Mouse (Mus musculus) liver, postnatal 0 days (tissue): ENCODE data around the gene Zfp473. TPM values are rescaled to one million over a fixed set of nuclear protein-coding genes. Genes with fewer than 3 reads are reported as not detected.

Source experiments
- ATAC-seq: fragments of 200-750 bp; cut with Nextera tagmentation; 2 replicates; pipeline ENCODE4 v1.8.0; 2017; ENCODE audit warnings: mild to moderate bottlenecking, moderate library complexity
- DNase-seq: peaks from one replicate; pipeline ENCODE4 v3.0.0-alpha.2; 2016
- H3K27ac ChIP-seq: fragments of 300-500 bp; sonication (generic); 2 replicates; pipeline ENCODE4 v1.5.1; 2014; ENCODE audit warnings: antibody characterized with exemption, moderate library complexity, mild to moderate bottlenecking, low read depth
- H3K27me3 ChIP-seq: fragments of 300-500 bp; sonication (generic); 2 replicates; pipeline ENCODE4 v1.6.1; 2014; ENCODE audit warnings: low read length, control low read depth, mixed read lengths; ENCODE audit not compliant: insufficient read depth
- H3K36me3 ChIP-seq: fragments of 300-500 bp; sonication (generic); replicated peaks from 2 replicates; pipeline ENCODE4 v1.6.1; 2014; ENCODE audit warnings: mild to moderate bottlenecking, control low read depth, low read length, moderate library complexity, mixed read lengths; ENCODE audit not compliant: insufficient read depth
- H3K4me1 ChIP-seq: fragments of 300-500 bp; sonication (generic); 2 replicates; pipeline ENCODE4 v1.6.1; 2014; ENCODE audit warnings: antibody characterized with exemption, mild to moderate bottlenecking, control low read depth; ENCODE audit not compliant: insufficient read depth
- H3K4me2 ChIP-seq: fragments of 300-500 bp; sonication (generic); 2 replicates; pipeline ENCODE4 v1.6.1; 2014; ENCODE audit warnings: low read depth, mild to moderate bottlenecking, low read length, moderate library complexity, mixed read lengths
- H3K4me3 ChIP-seq: fragments of 300-500 bp; sonication (generic); 2 replicates; pipeline ENCODE4 v1.5.1; 2014; ENCODE audit warnings: low read depth, low read length
- H3K9ac ChIP-seq: fragments of 300-500 bp; sonication (generic); replicated peaks from 2 replicates; pipeline ENCODE4 v1.6.1; 2014; ENCODE audit warnings: mild to moderate bottlenecking, moderate library complexity
- H3K9me3 ChIP-seq: fragments of 300-500 bp; sonication (generic); 2 replicates; pipeline ENCODE4 v1.6.1; 2016; ENCODE audit warnings: mild to moderate bottlenecking, control low read depth, low read length, mixed read lengths
- CTCF ChIP-seq: sonication (generic); IDR thresholded peaks from 2 replicates; pipeline ENCODE4 v1.5.1; 2016; ENCODE audit warnings: antibody characterized with exemption, low read depth
- EP300 ChIP-seq: IDR thresholded peaks from 2 replicates; pipeline ENCODE4 v1.6.1; 2016; ENCODE audit warnings: antibody characterized with exemption, low read depth, mild to moderate bottlenecking
- WGBS: fragments of 180-500 bp; shearing (Covaris S2); extraction: QIAGEN DNeasy Blood & Tissue Kit; methylation state at CpG from one replicate; pipeline ENCODE4 v1.1.7; 2014; ENCODE audit not compliant: insufficient replicate concordance; 5-methylcytosine and 5-hydroxymethylcytosine counted together
- polyA plus RNA-seq: library from polyadenylated mRNA; unstranded; fragments of >200 nt; fragmentation: Nextera tagmentation; extraction: Ambion mirVana; gene quantifications from 2 replicates; pipeline ENCODE4 v1.2.1, GENCODE M21; 2015

Zfp473 gene
- polyA plus RNA-seq, 1 experiment from 2014 or later, result 0.14 TPM

- 69% methylated on average over 8 of the region's 8 CpGs for WGBS
- Histone ChIP-seq H3K4me2 (no peak overlapping the region; the same call in 1 of the 2 replicates), H3K9me3 (no peaks in the 10 kb centered on the region), H3K36me3 (peaks cover 72% of the 10 kb centered on the region), H3K9ac (no peak overlapping the region), H3K4me3 (no peak overlapping the region), H3K4me1 (no peaks in the 10 kb centered on the region), H3K27me3 (no peaks in the 10 kb centered on the region), H3K27ac (peak overlapping the region; percentile 24; the same call in 1 of the 2 replicates)
- ATAC-seq (peak; percentile 63), DNase-seq (no peak)
- TF ChIP-seq EP300 (peak; percentile 88), CTCF (no peak)
These were observed 21.8 kb upstream of the Zfp473 start for GRCm38 (mm10) chr7:44772591-44773204.

DNA sequence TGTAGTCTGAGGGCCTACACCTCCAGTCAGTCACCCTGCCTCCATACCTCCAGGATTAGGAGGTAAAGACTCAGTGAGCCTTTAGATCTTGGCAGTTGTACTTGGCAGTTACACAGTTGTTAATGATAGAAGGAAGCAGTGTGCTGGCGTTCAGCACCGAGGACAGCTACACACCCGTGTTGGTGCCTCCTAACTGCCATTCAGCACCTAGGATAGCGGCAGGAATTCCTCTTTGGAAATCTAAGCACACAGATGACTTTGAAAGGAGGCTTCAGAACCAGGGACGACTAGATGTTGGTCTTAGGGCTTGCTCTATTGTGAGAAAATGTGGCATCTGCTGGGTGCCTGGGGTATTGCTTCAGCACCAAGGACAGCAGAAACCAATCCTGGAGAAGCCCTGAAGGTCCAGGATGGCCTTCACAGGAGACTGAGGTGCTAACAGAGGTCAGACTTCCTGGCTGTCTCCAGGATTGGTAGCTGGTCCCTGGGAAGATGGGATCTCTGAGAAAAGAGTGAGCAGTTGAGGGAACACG lies 19.3 kb upstream of the Zfp473 start:
- Histone ChIP-seq H3K4me2 (no peak overlapping the region), H3K9ac (no peak overlapping the region), H3K4me3 (no peak overlapping the region), H3K27me3 (no peaks in the 10 kb centered on the region), H3K9me3 (no peaks in the 10 kb centered on the region), H3K36me3 (peaks cover 80% of the 10 kb centered on the region), H3K27ac (no peak overlapping the region), H3K4me1 (no peaks in the 10 kb centered on the region)
- TF ChIP-seq CTCF (no peak), EP300 (no peak)
- peak; percentile 79 for DNase-seq
- ATAC-seq, result 0 out of 2 replicates have a peak, but pooled peaks have one; percentile 23
- 28% methylated on average over 6 of the region's 6 CpGs for WGBS

GRCm38 (mm10) chr7:44768129-44768528 lies 17.3 kb upstream of the Zfp473 start:
- 73% methylated on average over 5 of the region's 5 CpGs for WGBS
- no peak overlapping the region for H3K27ac ChIP-seq
- no peak overlapping the region for H3K9ac ChIP-seq
- H3K36me3 ChIP-seq, result peaks cover 72% of the 10 kb centered on the region
- TF ChIP-seq EP300 (no peak), CTCF (no peak)
- H3K4me1 ChIP-seq, result no peaks in the 10 kb centered on the region
- no peaks in the 10 kb centered on the region for H3K9me3 ChIP-seq
- H3K4me2 ChIP-seq, result no peak overlapping the region
- peak; percentile 39 for DNase-seq
- no peaks in the 10 kb centered on the region for H3K27me3 ChIP-seq
- peak; percentile 76 for ATAC-seq
- no peak overlapping the region for H3K4me3 ChIP-seq

- DNase-seq, result no peak
- Histone ChIP-seq H3K36me3 (peaks cover 72% of the 10 kb centered on the region), H3K4me2 (no peak overlapping the region), H3K27ac (no peak overlapping the region), H3K4me3 (no peak overlapping the region), H3K4me1 (no peaks in the 10 kb centered on the region), H3K9me3 (no peaks in the 10 kb centered on the region), H3K27me3 (no peaks in the 10 kb centered on the region), H3K9ac (no peak overlapping the region)
- no peak for TF ChIP-seq CTCF
- no peak for TF ChIP-seq EP300
- ATAC-seq, result no peak
These were observed 9.5 kb upstream of the Zfp473 start for GRCm38 (mm10) chr7:44760366-44760765.

DNA sequence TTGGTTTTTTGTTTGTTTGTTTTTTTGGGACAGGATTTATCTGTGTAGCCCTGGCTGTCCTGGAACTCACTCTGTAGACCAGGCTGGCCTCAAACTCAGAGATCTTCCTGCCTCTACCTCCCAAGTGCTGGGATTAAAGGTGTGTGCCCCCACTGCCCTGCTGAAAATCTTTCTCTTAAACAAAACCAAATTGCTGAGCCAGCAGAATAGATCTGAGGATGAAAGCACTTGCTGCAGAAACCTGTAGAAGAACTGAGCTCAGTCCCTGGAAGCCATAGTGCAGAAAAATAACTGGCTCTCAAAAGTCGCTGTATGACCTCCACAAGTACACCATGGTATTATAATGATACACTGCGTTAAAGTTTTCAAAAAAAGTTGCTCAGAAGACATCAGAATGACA lies 6.3 kb upstream of the Zfp473 start:
- H3K4me2 ChIP-seq, result no peak overlapping the region
- no peaks in the 10 kb centered on the region for H3K27me3 ChIP-seq
- no peak overlapping the region for H3K27ac ChIP-seq
- TF ChIP-seq EP300 (no peak), CTCF (no peak)
- ATAC-seq, result no peak
- DNase-seq, result no peak
- WGBS, result 88% methylated on average over 2 of the region's 2 CpGs
- no peak overlapping the region for H3K9ac ChIP-seq
- H3K4me3 ChIP-seq, result no peak overlapping the region
- no peaks in the 10 kb centered on the region for H3K9me3 ChIP-seq
- no peaks in the 10 kb centered on the region for H3K4me1 ChIP-seq
- H3K36me3 ChIP-seq, result peaks cover 85% of the 10 kb centered on the region

- H3K9ac ChIP-seq, result peak within 1 kb of the TSS; percentile 75
- ATAC-seq (peak; percentile 99), DNase-seq (peak; percentile 95)
- peaks cover 14% of the 10 kb centered on the region for H3K36me3 ChIP-seq
- under 1% methylated on average over 44 of the region's 44 CpGs for WGBS
- H3K4me2 ChIP-seq, result peak within 1 kb of the TSS; percentile 77
- no peaks in the 10 kb centered on the region for H3K27me3 ChIP-seq
- TF ChIP-seq CTCF, result no peak
- TF ChIP-seq EP300, result peak; percentile 70; the same call in 1 of the 2 replicates
- peaks cover 24% of the 10 kb centered on the region for H3K4me1 ChIP-seq
- peak within 1 kb of the TSS; percentile 91 for H3K27ac ChIP-seq
- no peaks in the 10 kb centered on the region for H3K9me3 ChIP-seq
- peak within 1 kb of the TSS; percentile 79 for H3K4me3 ChIP-seq
These were observed 2.5 kb downstream of the Zfp473 start, which contains the start of gene Vrk3 for GRCm38 (mm10) chr7:44748101-44749044. Gene Vrk3, plus strand, starts transcription at chr7:44748413.
